Mouse (Mus musculus): ENCODE measurements around the gene Kcnn3. TPM values are rescaled to one million over a fixed set of nuclear protein-coding genes. Genes with fewer than 3 reads are reported as not detected.

Gene Kcnn3
- polyA plus RNA-seq, 1 experiment from 2014 or later, result 1.4 TPM

- Histone ChIP-seq H3K4me3 (no peak overlapping the region), H3K36me3 (no peaks in the 10 kb centered on the region), H3K9ac (no peak overlapping the region), H3K4me2 (no peak overlapping the region), H3K9me3 (replicated peaks) (no peaks in the 10 kb centered on the region), H3K27ac (ENCODE audit: poor library complexity, severe bottlenecking) (no peak overlapping the region), H3K4me1 (replicated peaks) (peaks cover 13% of the 10 kb centered on the region), H3K27me3 (replicated peaks) (0 out of 2 replicates have a peak, but pooled peaks cover 7% of the 10 kb centered on the region)
- no peak for ATAC-seq (ENCODE audit: insufficient number of reproducible peaks, low FRiP score)
- 74% methylated on average over 6 of the region's 6 CpGs for WGBS
Measured at GRCm38 (mm10) chr3:89633941-89634340, 114.0 kb downstream of the Kcnn3 start.

DNA sequence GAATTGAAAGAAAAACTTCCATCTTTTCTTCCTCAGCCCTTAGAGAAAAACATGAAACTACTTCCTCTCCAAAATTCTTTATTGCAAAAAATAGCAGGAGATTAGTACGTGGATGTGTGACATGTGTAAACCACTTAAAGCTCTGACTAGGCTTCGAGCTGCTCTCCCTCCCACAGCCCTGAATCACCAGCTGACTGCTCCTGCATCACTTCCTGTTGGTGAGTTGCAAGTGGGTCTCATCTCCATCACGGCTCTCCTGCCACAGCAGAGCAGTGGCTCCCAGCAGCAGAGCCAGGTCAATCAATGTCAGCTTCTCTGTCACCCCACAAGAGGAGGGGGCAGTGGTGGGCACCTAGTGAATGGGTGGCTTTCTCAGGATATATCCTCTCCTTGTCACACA is 120.8 kb downstream of the Kcnn3 start:
- Histone ChIP-seq H3K9me3 (replicated peaks) (peaks cover 3% of the 10 kb centered on the region; the same call in 1 of the 2 replicates), H3K4me2 (no peak overlapping the region), H3K4me3 (no peak overlapping the region), H3K9ac (no peak overlapping the region), H3K4me1 (replicated peaks) (peaks cover 23% of the 10 kb centered on the region), H3K27me3 (replicated peaks) (no peaks in the 10 kb centered on the region), H3K27ac (ENCODE audit: poor library complexity, severe bottlenecking) (no peak overlapping the region), H3K36me3 (no peaks in the 10 kb centered on the region)
- ATAC-seq (ENCODE audit: insufficient number of reproducible peaks, low FRiP score), result no peak
- 28% methylated on average over 3 of the region's 3 CpGs for WGBS

- no peaks in the 10 kb centered on the region for H3K36me3 ChIP-seq
- H3K4me3 ChIP-seq, result no peak overlapping the region
- ATAC-seq (ENCODE audit: insufficient number of reproducible peaks, low FRiP score), result no peak
- no peaks in the 10 kb centered on the region for H3K27me3 ChIP-seq (replicated peaks)
- no peak overlapping the region for H3K9ac ChIP-seq
- no peak overlapping the region for H3K4me2 ChIP-seq
- H3K4me1 ChIP-seq (replicated peaks), result peaks cover 49% of the 10 kb centered on the region
- H3K27ac ChIP-seq (ENCODE audit: poor library complexity, severe bottlenecking), result no peak overlapping the region
- peaks cover 3% of the 10 kb centered on the region; the same call in 1 of the 2 replicates for H3K9me3 ChIP-seq (replicated peaks)
- 39% methylated on average over 8 of the region's 8 CpGs for WGBS
Measured at GRCm38 (mm10) chr3:89643391-89643790, 123.4 kb downstream of the Kcnn3 start.

DNA sequence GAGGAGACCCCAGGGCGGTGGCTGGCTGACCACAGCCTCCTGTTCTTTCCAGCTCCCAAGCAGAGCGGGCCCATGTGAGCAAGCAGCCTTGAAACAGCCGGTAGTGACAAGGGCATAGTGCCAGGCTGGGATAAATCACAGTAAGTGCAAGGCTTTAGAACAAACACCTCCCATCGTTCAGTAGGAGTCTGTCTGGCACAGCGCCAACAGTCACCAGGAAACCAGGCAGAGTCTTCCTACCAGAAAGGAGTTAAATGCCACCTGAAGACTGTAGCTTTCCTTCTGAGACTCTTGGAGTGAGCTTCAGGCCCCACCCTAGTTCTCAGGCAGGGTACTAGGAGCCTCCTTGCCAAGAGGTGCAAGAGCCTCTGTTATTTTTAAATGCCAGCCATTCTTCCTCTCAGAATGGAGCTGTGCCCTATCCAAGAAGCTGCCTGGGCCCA is 126.9 kb downstream of the Kcnn3 start:
- no peak overlapping the region for H3K4me2 ChIP-seq
- no peak overlapping the region for H3K4me3 ChIP-seq
- no peak for ATAC-seq (ENCODE audit: insufficient number of reproducible peaks, low FRiP score)
- 41% methylated on average over 5 of the region's 5 CpGs for WGBS
- H3K4me1 ChIP-seq (replicated peaks), result peaks cover 59% of the 10 kb centered on the region
- H3K36me3 ChIP-seq, result no peaks in the 10 kb centered on the region
- H3K27ac ChIP-seq (ENCODE audit: poor library complexity, severe bottlenecking), result peak overlapping the region; percentile 73
- 0 out of 2 replicates have a peak, but pooled peaks cover 5% of the 10 kb centered on the region for H3K27me3 ChIP-seq (replicated peaks)
- H3K9me3 ChIP-seq (replicated peaks), result no peaks in the 10 kb centered on the region
- H3K9ac ChIP-seq, result no peak overlapping the region

DNA sequence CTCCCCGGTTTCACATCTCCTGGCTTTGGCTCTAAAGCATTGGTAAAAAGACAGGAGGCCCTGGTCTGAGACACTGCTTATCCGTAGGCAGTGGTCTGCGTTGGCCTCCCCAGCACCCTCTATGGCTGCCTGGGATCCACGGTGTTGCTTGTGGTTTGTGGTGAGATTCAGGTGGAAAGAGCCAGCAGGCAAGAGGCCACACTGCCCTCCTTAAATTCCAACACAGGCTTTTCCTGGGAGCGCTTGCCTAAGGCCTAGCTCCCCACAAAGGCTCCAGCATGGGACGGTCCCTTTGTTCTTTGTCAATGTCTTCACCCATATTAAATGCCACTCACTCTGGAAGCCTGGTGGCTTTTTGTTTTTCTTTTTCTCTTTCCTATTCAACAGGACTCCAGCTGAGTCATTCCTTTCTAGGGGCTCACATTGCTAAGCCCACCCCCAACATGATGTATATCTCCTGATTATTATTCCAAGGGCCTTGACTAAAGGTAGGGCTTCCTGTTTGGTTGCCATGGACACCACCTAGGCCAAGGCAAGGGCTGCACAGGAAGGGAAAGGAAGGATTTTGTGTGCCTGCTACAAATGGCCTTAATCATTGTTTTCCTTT is 127.4 kb downstream of the Kcnn3 start:
- 0 out of 2 replicates have a peak, but pooled peaks cover 5% of the 10 kb centered on the region for H3K27me3 ChIP-seq (replicated peaks)
- H3K36me3 ChIP-seq, result no peaks in the 10 kb centered on the region
- 65% methylated on average over 6 of the region's 6 CpGs for WGBS
- no peak overlapping the region for H3K4me3 ChIP-seq
- H3K4me2 ChIP-seq, result no peak overlapping the region
- peak; percentile 56; the same call in 1 of the 2 replicates for ATAC-seq (ENCODE audit: insufficient number of reproducible peaks, low FRiP score)
- H3K27ac ChIP-seq (ENCODE audit: poor library complexity, severe bottlenecking), result peak overlapping the region; percentile 73
- no peak overlapping the region for H3K9ac ChIP-seq
- no peaks in the 10 kb centered on the region for H3K9me3 ChIP-seq (replicated peaks)
- peaks cover 58% of the 10 kb centered on the region for H3K4me1 ChIP-seq (replicated peaks)

DNA sequence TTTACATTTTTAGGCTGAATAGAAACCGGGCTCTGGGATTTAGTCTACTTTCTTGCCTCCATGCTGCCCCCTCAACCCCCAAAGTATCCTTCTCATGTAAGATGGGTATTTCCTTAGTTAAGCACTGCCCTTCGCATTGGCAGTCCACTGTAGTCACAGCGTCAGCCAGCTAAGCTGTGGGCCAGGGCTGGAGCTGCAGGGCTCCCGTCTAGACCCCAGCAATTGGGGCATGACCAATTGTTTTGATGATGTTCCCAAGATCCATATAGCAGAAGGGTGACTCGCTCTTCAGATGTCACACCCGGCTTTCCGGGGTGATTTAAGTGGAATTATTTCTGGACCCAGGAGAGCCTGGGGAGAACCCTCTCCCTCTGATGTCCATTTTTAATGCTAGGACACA is 129.9 kb downstream of the Kcnn3 start:
- H3K36me3 ChIP-seq, result no peaks in the 10 kb centered on the region
- no peak overlapping the region for H3K4me3 ChIP-seq
- no peak overlapping the region for H3K27ac ChIP-seq (ENCODE audit: poor library complexity, severe bottlenecking)
- peaks cover 46% of the 10 kb centered on the region for H3K4me1 ChIP-seq (replicated peaks)
- ATAC-seq (ENCODE audit: insufficient number of reproducible peaks, low FRiP score), result no peak
- H3K27me3 ChIP-seq (replicated peaks), result 0 out of 2 replicates have a peak, but pooled peaks cover 5% of the 10 kb centered on the region
- no peaks in the 10 kb centered on the region for H3K9me3 ChIP-seq (replicated peaks)
- H3K4me2 ChIP-seq, result no peak overlapping the region
- H3K9ac ChIP-seq, result no peak overlapping the region
- WGBS, result 89% methylated on average over 7 of the region's 7 CpGs

GRCm38 (mm10) chr3:89653231-89653954 is 133.4 kb downstream of the Kcnn3 start:
- Histone ChIP-seq H3K9ac (no peak overlapping the region; the same call in 1 of the 2 replicates), H3K4me3 (no peak overlapping the region), H3K4me2 (no peak overlapping the region), H3K36me3 (no peaks in the 10 kb centered on the region), H3K9me3 (replicated peaks) (no peaks in the 10 kb centered on the region), H3K27ac (ENCODE audit: poor library complexity, severe bottlenecking) (no peak overlapping the region), H3K4me1 (replicated peaks) (peaks cover 13% of the 10 kb centered on the region), H3K27me3 (replicated peaks) (0 out of 2 replicates have a peak, but pooled peaks cover 5% of the 10 kb centered on the region)
- no peak for ATAC-seq (ENCODE audit: insufficient number of reproducible peaks, low FRiP score)
- 74% methylated on average over 12 of the region's 12 CpGs for WGBS

DNA sequence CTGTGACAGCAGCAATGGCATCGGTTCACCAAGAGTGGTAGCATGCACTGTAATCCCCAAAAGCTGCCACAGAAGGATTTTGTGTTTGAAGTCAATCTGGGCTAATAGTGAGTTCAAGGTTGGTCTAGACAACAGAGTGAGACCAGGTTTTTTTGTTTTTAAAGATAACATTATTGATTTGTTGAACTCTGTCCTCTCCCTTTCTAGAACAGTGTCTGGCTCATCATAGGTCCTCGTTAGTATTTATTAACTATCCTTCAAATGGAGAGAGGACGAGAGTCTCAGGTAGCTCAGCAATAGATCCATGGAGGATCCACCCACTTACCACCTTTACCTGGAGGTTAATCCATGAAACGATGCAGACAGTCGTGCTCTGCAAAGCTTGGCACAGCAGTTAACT is 137.1 kb downstream of the Kcnn3 start:
- Histone ChIP-seq H3K27me3 (replicated peaks) (no peaks in the 10 kb centered on the region), H3K4me2 (no peak overlapping the region), H3K9me3 (replicated peaks) (no peaks in the 10 kb centered on the region), H3K36me3 (no peaks in the 10 kb centered on the region), H3K4me3 (no peak overlapping the region), H3K4me1 (replicated peaks) (peaks cover 13% of the 10 kb centered on the region), H3K27ac (ENCODE audit: poor library complexity, severe bottlenecking) (no peak overlapping the region), H3K9ac (no peak overlapping the region)
- 83% methylated on average over 5 of the region's 5 CpGs for WGBS
- no peak for ATAC-seq (ENCODE audit: insufficient number of reproducible peaks, low FRiP score)

- peaks cover 13% of the 10 kb centered on the region for H3K4me1 ChIP-seq (replicated peaks)
- H3K36me3 ChIP-seq, result no peaks in the 10 kb centered on the region
- H3K27ac ChIP-seq (ENCODE audit: poor library complexity, severe bottlenecking), result no peak overlapping the region
- H3K9ac ChIP-seq, result no peak overlapping the region
- H3K9me3 ChIP-seq (replicated peaks), result no peaks in the 10 kb centered on the region
- no peak for ATAC-seq (ENCODE audit: insufficient number of reproducible peaks, low FRiP score)
- H3K27me3 ChIP-seq (replicated peaks), result no peaks in the 10 kb centered on the region
- no peak overlapping the region for H3K4me3 ChIP-seq
- H3K4me2 ChIP-seq, result no peak overlapping the region
Measured at GRCm38 (mm10) chr3:89658457-89658856, 138.5 kb downstream of the Kcnn3 start.

DNA sequence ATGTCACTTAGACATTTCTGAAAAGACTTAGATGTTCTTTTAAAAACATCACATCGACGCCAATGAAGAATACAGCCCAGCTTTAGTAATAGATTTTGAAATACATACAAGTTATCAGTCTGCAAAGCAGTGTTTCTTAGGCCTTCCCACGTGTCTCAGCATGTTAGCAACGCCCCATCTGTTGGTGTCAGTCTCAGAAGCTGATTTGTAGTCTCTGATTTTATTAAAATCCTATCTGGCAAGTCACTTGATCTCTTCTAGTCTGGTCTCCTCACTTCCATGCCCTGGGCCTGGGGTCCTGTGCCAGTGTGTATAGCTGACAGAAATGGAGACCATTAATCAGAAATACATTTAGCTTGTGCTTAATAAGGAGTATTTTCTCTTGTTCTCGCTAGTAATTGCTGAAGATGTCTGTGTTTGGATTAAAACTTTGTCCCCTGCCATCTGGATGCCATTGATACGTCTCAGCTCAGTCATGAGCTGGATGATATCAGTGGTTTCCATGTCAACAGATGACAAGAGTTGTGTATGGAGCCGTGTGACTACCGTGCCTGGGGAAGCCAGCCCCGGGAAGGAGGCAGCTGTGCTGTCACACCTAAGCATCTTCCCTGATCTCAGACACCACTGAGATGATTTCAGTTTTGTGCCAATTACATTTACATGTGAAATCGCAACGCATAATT is 140.1 kb downstream of the Kcnn3 start:
- Histone ChIP-seq H3K36me3 (no peaks in the 10 kb centered on the region), H3K27ac (ENCODE audit: poor library complexity, severe bottlenecking) (no peak overlapping the region), H3K4me2 (no peak overlapping the region), H3K4me3 (no peak overlapping the region), H3K9ac (no peak overlapping the region), H3K9me3 (replicated peaks) (no peaks in the 10 kb centered on the region), H3K27me3 (replicated peaks) (no peaks in the 10 kb centered on the region), H3K4me1 (replicated peaks) (peaks cover 19% of the 10 kb centered on the region)
- 51% methylated on average over 11 of the region's 11 CpGs for WGBS
- ATAC-seq (ENCODE audit: insufficient number of reproducible peaks, low FRiP score), result no peak

DNA sequence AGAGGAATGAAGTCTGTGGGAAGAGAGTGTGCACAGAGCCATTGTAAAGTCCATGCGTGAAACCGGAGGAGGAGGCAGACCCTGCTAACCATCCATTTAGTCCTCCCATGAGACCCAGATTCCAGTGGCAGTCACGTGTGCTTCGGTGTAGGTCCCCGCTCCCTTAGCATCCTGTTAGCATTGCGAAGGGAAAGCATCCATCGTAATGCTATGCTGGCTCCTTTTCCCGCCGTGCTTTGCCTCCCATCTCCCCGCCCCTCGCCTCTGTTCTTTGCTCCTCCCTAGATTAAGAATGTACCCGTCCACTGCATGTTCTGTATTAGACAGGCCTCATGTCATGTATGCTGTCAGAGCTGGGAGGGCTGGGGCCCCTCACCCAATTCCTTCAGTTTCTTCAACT is 144.8 kb downstream of the Kcnn3 start:
- no peaks in the 10 kb centered on the region for H3K36me3 ChIP-seq
- H3K27me3 ChIP-seq (replicated peaks), result no peaks in the 10 kb centered on the region
- H3K9ac ChIP-seq, result no peak overlapping the region
- H3K4me3 ChIP-seq, result no peak overlapping the region
- no peak for ATAC-seq (ENCODE audit: insufficient number of reproducible peaks, low FRiP score)
- H3K27ac ChIP-seq (ENCODE audit: poor library complexity, severe bottlenecking), result no peak overlapping the region
- no peak overlapping the region for H3K4me2 ChIP-seq
- 54% methylated on average over 12 of the region's 12 CpGs for WGBS
- H3K9me3 ChIP-seq (replicated peaks), result no peaks in the 10 kb centered on the region
- H3K4me1 ChIP-seq (replicated peaks), result peaks cover 36% of the 10 kb centered on the region

Measured in heart, embryonic 12.5 days (tissue).